Mouse (Mus musculus) gastrocnemius, postnatal 10 days (tissue): ENCODE measurements around the gene Zscan4b. TPM values are rescaled to one million over a fixed set of nuclear protein-coding genes. Genes with fewer than 3 reads are reported as not detected.
"Not testable (repeated sequence)": the region's sequence is repeated elsewhere in the genome, so short reads cannot be mapped to it uniquely, and the experiment has no call there.

Source experiments
- DNase-seq: peaks from one replicate; pipeline ENCODE4 v3.0.0; 2021; ENCODE audit warnings: mixed read lengths
- long read RNA-seq, 2 experiments: library from polyadenylated mRNA; stranded (forward); transcript quantifications; one replicate each; pipeline ENCODE4 v2.0.0; 2021
- total RNA-seq, 2 experiments: library from RNA; stranded (reverse); gene quantifications; 2 replicates each; pipeline ENCODE4 v1.2.3; 2021

Zscan4b gene
- total RNA-seq, result not detected
- long read RNA-seq, experiment 1, result 0 reads
- long read RNA-seq, experiment 2, result 0 reads

DNA sequence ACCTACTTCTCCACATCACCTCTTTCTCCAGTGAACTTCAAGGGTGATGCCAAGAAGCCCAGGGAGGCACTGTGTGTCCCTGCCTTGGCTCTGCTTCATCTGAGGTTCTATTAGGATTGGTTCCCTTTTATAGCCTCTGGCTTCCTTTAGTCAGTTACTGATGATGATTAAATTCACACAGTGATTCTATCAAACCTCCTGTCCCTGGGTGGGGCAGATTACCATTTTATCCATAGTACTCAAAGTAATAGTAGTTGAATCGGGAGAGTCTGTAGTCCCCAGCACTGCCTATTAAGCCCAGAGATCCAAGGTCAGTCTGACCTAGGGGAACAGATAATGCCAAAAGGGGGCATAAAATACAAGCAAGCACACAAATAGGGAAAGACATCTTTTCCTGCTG is at the start of gene Zscan4b:
TSS of gene Zscan4b (minus strand) at position 101 of the 400 bp plus-strand sequence.
- DNase-seq, result not testable (repeated sequence)

Other genes with a start within 250 kb of the Zscan4b start
- gene Nlrp4b, start 217.3 kb downstream of the Zscan4b start, total RNA-seq, result not detected
- not detected for gene Vmn1r71, start 150.7 kb downstream of the Zscan4b start, total RNA-seq
- gene Zscan4c, start 100.7 kb upstream of the Zscan4b start, total RNA-seq, result not detected
- not detected for gene Zscan4-ps1, start 164.6 kb upstream of the Zscan4b start, total RNA-seq